Mouse (Mus musculus) liver, postnatal 0 days (tissue): ENCODE results near the gene C2.

Experiments
- CTCF ChIP-seq: sonication (generic); IDR thresholded peaks from 2 replicates; pipeline ENCODE4 v1.5.1; 2016; ENCODE audit warnings: antibody characterized with exemption, low read depth
- EP300 ChIP-seq: IDR thresholded peaks from 2 replicates; pipeline ENCODE4 v1.6.1; 2016; ENCODE audit warnings: antibody characterized with exemption, low read depth, mild to moderate bottlenecking

DNA sequence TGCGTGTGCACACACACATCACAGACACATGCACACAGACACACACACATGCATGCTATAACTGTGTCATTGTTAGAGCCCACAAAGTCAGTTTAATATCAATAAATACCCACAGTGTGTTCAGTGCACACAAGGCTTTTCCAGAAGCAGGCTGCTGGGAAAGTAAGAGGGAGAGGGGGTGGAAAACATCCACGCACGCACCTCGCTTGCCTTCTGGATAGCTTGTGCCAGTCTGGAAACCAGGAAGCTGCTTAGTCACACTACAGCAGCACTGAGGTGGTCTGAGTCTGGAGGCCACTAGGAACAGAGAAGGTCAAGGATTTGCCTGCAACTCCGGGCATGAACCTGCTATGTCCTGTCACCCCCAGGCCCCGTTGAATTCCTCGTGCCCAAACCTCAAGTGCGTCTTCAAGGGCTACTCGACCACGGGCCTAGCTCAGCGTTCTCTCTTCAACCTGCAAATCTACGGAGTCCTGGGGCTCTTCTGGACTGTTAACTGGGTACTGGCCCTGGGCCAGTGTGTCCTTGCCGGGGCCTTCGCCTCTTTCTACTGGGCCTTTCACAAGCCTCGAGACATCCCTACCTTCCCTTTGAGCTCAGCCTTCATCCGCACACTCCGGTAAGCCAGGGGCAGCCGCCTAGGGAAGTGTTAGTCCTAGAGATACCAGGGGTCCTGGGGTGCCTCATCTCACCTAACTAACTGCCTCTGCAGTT, 29.4 kb upstream of the C2 start:
- TF ChIP-seq CTCF (no peak), EP300 (no peak)
